Mouse (Mus musculus) heart, postnatal 0 days (tissue): ENCODE data around the gene Hopx.

Experiments used
- CTCF ChIP-seq: IDR thresholded peaks from 2 replicates; pipeline ENCODE4 v1.5.1; 2016; ENCODE audit warnings: antibody characterized with exemption, control low read depth, low read depth
- EP300 ChIP-seq: IDR thresholded peaks from 2 replicates; pipeline ENCODE4 v1.6.1; 2016; ENCODE audit warnings: antibody characterized with exemption, low read depth

DNA sequence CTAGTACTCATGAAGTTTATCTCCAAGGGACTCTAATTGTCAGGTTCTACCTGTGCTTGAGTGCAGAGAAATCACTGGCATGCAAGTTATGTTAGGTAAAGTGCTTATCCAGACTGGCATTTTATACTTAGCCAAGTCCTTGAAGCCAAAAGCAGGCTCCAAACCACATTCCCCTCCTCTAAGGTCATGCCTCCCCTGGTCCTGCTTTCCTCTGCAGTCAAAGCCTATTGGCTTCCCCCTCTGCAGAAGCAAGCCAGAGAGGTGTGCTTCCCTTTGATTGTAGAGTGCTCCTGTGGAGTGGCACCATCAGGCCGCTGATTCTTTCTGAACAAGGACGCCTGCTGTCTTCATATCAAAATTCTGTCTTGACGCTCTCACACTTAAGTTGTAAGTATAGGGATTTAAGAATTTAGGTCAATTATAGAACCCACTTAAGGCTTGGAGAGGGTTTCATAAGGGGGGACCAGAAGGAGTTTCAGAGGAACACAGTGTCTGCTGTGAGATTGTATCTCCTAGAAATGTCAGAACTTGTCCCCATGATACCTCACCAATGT, 11.6 kb upstream of the Hopx start:
- TF ChIP-seq EP300 (no peak), CTCF (no peak)
